ENCODE assay signal across 8 mouse cellular contexts in the genomic region with DNA sequence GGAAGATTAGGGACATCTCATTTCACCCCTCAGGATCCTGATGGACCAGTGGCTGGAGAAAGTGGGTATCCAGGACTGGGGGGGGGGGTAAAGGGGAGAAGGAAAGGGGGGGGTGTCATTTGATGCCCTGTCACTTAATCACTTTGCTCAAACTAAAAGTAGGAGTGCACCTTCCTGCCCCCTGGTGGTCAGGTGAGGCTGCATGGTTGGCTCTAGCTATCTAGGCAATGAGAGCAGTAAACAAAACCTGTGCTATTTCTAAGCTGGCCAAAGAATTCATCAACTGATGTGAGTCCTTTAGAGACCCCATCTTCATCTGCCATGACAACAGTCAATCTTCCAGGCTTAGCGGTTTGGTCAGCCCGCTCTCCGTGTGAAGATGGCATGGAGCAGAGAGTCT. TPM values are rescaled to one million over a fixed set of nuclear protein-coding genes. Genes with fewer than 3 reads are reported as not detected.
DNase-seq lines count a peak whose midpoint lies in the region; ATAC-seq and TF ChIP-seq lines count a peak whose summit lies in the region.

No protein-coding gene starts in this region.

- TF ChIP-seq POLR2A in brain, embryonic 14.5 days (IDR thresholded peaks at IDR 0.05; ENCODE audit: borderline replicate concordance, extremely low read depth, insufficient read depth, insufficient read length, poor library complexity, severe bottlenecking): no peak

- TF ChIP-seq CTCF in gastrocnemius, adult 2 months (IDR thresholded peaks at IDR 0.05): peak; percentile 53
- TF ChIP-seq CTCF in brain, embryonic 14.5 days (IDR thresholded peaks at IDR 0.05; ENCODE audit: borderline replicate concordance, extremely low read depth, insufficient read depth, insufficient read length): peak; percentile 52; the same call in 1 of the 2 replicates
- TF ChIP-seq CTCF in liver, postnatal 0 days (IDR thresholded peaks at IDR 0.05; ENCODE audit: low read depth): peak; percentile 78

- intact Hi-C loops in gastrocnemius, adult 2 months (cut with DNase I): no loop called here
- intact Hi-C loops in gastrocnemius, postnatal 36 days (cut with DNase I): no loop called here
- intact Hi-C loops in left cerebral cortex, postnatal 10 days (cut with DNase I): loop anchor here (5.0 kb wide), 1 partner anchor 71 kb away; no protein-coding TSS in a partner anchor

- H3K4me3 ChIP-seq in gastrocnemius, adult 2 months: no peak overlapping the region
- H3K4me3 ChIP-seq in liver, postnatal 0 days (ENCODE audit: low read depth, low read length): no peak overlapping the region
- no peak overlapping the region for H3K4me3 ChIP-seq in limb, embryonic 10.5 days

- no peaks in the 10 kb centered on the region for H3K4me1 ChIP-seq in liver, postnatal 0 days (ENCODE audit: insufficient read depth)
- peaks cover 18% of the 10 kb centered on the region for H3K4me1 ChIP-seq in limb, embryonic 10.5 days

- no peaks in the 10 kb centered on the region for H3K9me3 ChIP-seq in liver, postnatal 0 days (ENCODE audit: low read length)
- H3K9me3 ChIP-seq in limb, embryonic 10.5 days (replicated peaks): no peaks in the 10 kb centered on the region

- TF ChIP-seq EP300 in liver, postnatal 0 days (IDR thresholded peaks at IDR 0.05; ENCODE audit: low read depth): no peak

- H3K36me3 ChIP-seq in liver, postnatal 0 days (replicated peaks; ENCODE audit: insufficient read depth, low read length): no peaks in the 10 kb centered on the region
- no peaks in the 10 kb centered on the region for H3K36me3 ChIP-seq in limb, embryonic 10.5 days

- 57% methylated on average over 3 of the region's 3 CpGs for WGBS in liver, postnatal 0 days (ENCODE audit: insufficient replicate concordance)
- WGBS in limb, embryonic 10.5 days: 59% methylated on average over 3 of the region's 3 CpGs

- no peak overlapping the region for H3K27ac ChIP-seq in gastrocnemius, adult 2 months
- no peak overlapping the region for H3K27ac ChIP-seq in liver, postnatal 0 days (ENCODE audit: low read depth)
- no peak overlapping the region for H3K27ac ChIP-seq in limb, embryonic 10.5 days

- no peak for ATAC-seq in liver, postnatal 0 days

- no peak overlapping the region for H3K9ac ChIP-seq in liver, postnatal 0 days (replicated peaks)

- H3K27me3 ChIP-seq in liver, postnatal 0 days (ENCODE audit: insufficient read depth, low read length): peaks cover 42% of the 10 kb centered on the region
- peaks cover 96% of the 10 kb centered on the region for H3K27me3 ChIP-seq in limb, embryonic 10.5 days (ENCODE audit: low read depth, poor library complexity, severe bottlenecking)

- no peak for DNase-seq in gastrocnemius, adult 2 months
- no peak for DNase-seq in gastrocnemius, postnatal 36 days
- peak; percentile 54 to 58 for DNase-seq in B cell, adult 2 months
- no peak for DNase-seq in brain, embryonic 14.5 days (ENCODE audit: low read depth)
- DNase-seq in liver, postnatal 0 days: peak; percentile 59
- DNase-seq in limb, embryonic 10.5 days (ENCODE audit: low spot score): no peak
- no peak for DNase-seq in left cerebral cortex, postnatal 10 days (ENCODE audit: extremely low spot score in 1 of 2, low spot score in 2 of 2)
- no peak for DNase-seq in layer of hippocampus, postnatal 36 days

- H3K4me2 ChIP-seq in liver, postnatal 0 days (ENCODE audit: low read depth, low read length): no peak overlapping the region

RNA-seq across cellular contexts. Expression of a gene that starts 12.7 kb away (rescaled TPM):
- total RNA-seq in gastrocnemius, adult 2 months (2021): under 1 TPM; 0.28 to 0.73 TPM
- under 1 TPM; 0.35 to 0.71 TPM for total RNA-seq in gastrocnemius, postnatal 36 days (2021)
- polyA plus RNA-seq in brain, embryonic 14.5 days (2012; rRNA removed): 105 and 143 TPM in 2 replicates
- not detected in 2 replicates for polyA plus RNA-seq in liver, postnatal 0 days (2015; fragmentation: Nextera tagmentation; extraction: Ambion mirVana)
- 0.20 and 0.34 TPM in 2 replicates for polyA plus RNA-seq in limb, embryonic 10.5 days (2016; fragmentation: Nextera tagmentation; extraction: Ambion mirVana)
- total RNA-seq in left cerebral cortex, postnatal 10 days (2021): 10 to 100 TPM; 33.8 to 37.8 TPM
- 10 to 100 TPM; 17.5 to 23.3 TPM for total RNA-seq in layer of hippocampus, postnatal 36 days (2021)

RNA-seq across cellular contexts. Expression of a gene that starts 46.3 kb away (rescaled TPM):
- 10 to 100 TPM; 37.9 to 49.6 TPM for total RNA-seq in gastrocnemius, adult 2 months (2021)
- 10 to 100 TPM; 33.5 to 35.9 TPM for total RNA-seq in gastrocnemius, postnatal 36 days (2021)
- 6.2 and 8.6 TPM in 2 replicates for polyA plus RNA-seq in brain, embryonic 14.5 days (2012; rRNA removed)
- 0.14 and 0.22 TPM in 2 replicates for polyA plus RNA-seq in liver, postnatal 0 days (2015; fragmentation: Nextera tagmentation; extraction: Ambion mirVana)
- 0.72 and 0.74 TPM in 2 replicates for polyA plus RNA-seq in limb, embryonic 10.5 days (2016; fragmentation: Nextera tagmentation; extraction: Ambion mirVana)
- total RNA-seq in left cerebral cortex, postnatal 10 days (2021): 1 to 10 TPM; 4.0 TPM
- total RNA-seq in layer of hippocampus, postnatal 36 days (2021): 1 to 10 TPM; 1.5 to 1.9 TPM

RNA-seq across cellular contexts. Expression of a gene that starts 48.6 kb away (rescaled TPM):
- total RNA-seq in gastrocnemius, adult 2 months (2021): 10 to 100 TPM; 11.6 to 14.4 TPM
- 10 to 100 TPM in 1 of 2 experiments, 1 to 10 TPM in 1; 9.3 to 11.2 TPM for total RNA-seq in gastrocnemius, postnatal 36 days (2021)
- 29.5 and 35.9 TPM in 2 replicates for polyA plus RNA-seq in brain, embryonic 14.5 days (2012; rRNA removed)
- polyA plus RNA-seq in liver, postnatal 0 days (2015; fragmentation: Nextera tagmentation; extraction: Ambion mirVana): 2.5 and 3.2 TPM in 2 replicates
- 10.3 and 12.2 TPM in 2 replicates for polyA plus RNA-seq in limb, embryonic 10.5 days (2016; fragmentation: Nextera tagmentation; extraction: Ambion mirVana)
- total RNA-seq in left cerebral cortex, postnatal 10 days (2021): 10 to 100 TPM; 14.3 to 16.6 TPM
- total RNA-seq in layer of hippocampus, postnatal 36 days (2021): 10 to 100 TPM; 17.2 to 19.5 TPM

Comparison
In these comparisons a context has a peak if more than half of its experiments do, and no peak if none do; other contexts are left out.
1. DNase-seq: peak in B cell, adult 2 months (2 of 2) and liver, postnatal 0 days (single experiment); none in gastrocnemius, adult 2 months (single experiment), gastrocnemius, postnatal 36 days (0 of 2), brain, embryonic 14.5 days (single experiment), limb, embryonic 10.5 days (single experiment), left cerebral cortex, postnatal 10 days (0 of 2) and layer of hippocampus, postnatal 36 days (0 of 2).
2. RNA of a gene that starts 12.7 kb away (total RNA-seq): 33.8 to 37.8 TPM in left cerebral cortex, postnatal 10 days and 17.5 to 23.3 TPM in layer of hippocampus, postnatal 36 days; 0.28 to 0.73 TPM in gastrocnemius, adult 2 months and 0.35 to 0.71 TPM in gastrocnemius, postnatal 36 days; every median in the first group is over 10 times any median in the second.
3. RNA of a gene that starts 46.3 kb away (total RNA-seq): 37.9 to 49.6 TPM in gastrocnemius, adult 2 months and 33.5 to 35.9 TPM in gastrocnemius, postnatal 36 days; 4.0 TPM in left cerebral cortex, postnatal 10 days and 1.5 to 1.9 TPM in layer of hippocampus, postnatal 36 days; every median in the first group is over 4 times any median in the second.
4. Peak in every context shown above with its lines, with median percentiles within 50 percentile points of each other: CTCF ChIP-seq.